Mouse (Mus musculus): ENCODE data around the gene Dnah3. TPM values are rescaled to one million over a fixed set of nuclear protein-coding genes. Genes with fewer than 3 reads are reported as not detected.

The Dnah3 gene
- polyA plus RNA-seq, 1 experiment from 2014 or later = not detected

DNA sequence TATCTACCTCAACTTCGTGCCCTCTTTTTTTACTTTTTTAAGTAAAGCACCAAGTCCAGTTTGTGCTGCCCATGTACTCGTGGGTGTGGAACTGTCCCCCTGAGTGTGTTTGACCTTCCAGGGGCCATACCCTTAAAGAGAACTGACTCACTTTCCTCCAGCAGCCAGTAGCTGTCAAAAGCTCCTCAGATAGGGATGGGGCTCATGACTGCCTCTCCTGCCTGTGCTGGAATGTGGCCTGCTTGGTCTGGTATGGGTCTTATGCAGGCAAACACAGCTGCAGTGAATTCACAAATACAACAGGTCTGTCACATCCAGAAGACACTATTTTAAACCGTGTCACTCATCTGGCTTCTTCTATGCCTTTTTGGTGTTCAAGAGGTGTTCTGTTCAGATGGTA lies 183.4 kb downstream of the Dnah3 start:
- no peak for ATAC-seq (ENCODE audit: insufficient read depth, low FRiP score, low TSS enrichment)
- no peak overlapping the region for H3K9ac ChIP-seq (ENCODE audit: low read length)
- no peaks in the 10 kb centered on the region for H3K9me3 ChIP-seq (ENCODE audit: control insufficient read depth, low read length)
- no peaks in the 10 kb centered on the region for H3K4me1 ChIP-seq (ENCODE audit: control insufficient read depth, insufficient read depth, low read length)
- H3K4me2 ChIP-seq (ENCODE audit: low read depth) = no peak overlapping the region
- no peak overlapping the region for H3K27ac ChIP-seq (ENCODE audit: low read depth, low read length)
- 81% methylated on average over 3 of the region's 3 CpGs for WGBS
- H3K27me3 ChIP-seq (ENCODE audit: control insufficient read depth, insufficient read depth, low read length) = no peaks in the 10 kb centered on the region
- no peak overlapping the region for H3K4me3 ChIP-seq (ENCODE audit: low read depth, low read length)
- no peak for DNase-seq (ENCODE audit: low spot score)
- H3K36me3 ChIP-seq (ENCODE audit: control insufficient read depth, insufficient read depth, low read length) = no peaks in the 10 kb centered on the region

GRCm38 (mm10) chr7:119906523-119907215 lies 188.4 kb downstream of the Dnah3 start:
- no peak for DNase-seq (ENCODE audit: low spot score)
- Histone ChIP-seq H3K27me3 (ENCODE audit: control insufficient read depth, insufficient read depth, low read length) (no peaks in the 10 kb centered on the region), H3K4me3 (ENCODE audit: low read depth, low read length) (no peak overlapping the region), H3K4me1 (ENCODE audit: control insufficient read depth, insufficient read depth, low read length) (no peaks in the 10 kb centered on the region), H3K9ac (ENCODE audit: low read length) (no peak overlapping the region), H3K9me3 (ENCODE audit: control insufficient read depth, low read length) (no peaks in the 10 kb centered on the region), H3K36me3 (ENCODE audit: control insufficient read depth, insufficient read depth, low read length) (no peaks in the 10 kb centered on the region), H3K27ac (ENCODE audit: low read depth, low read length) (no peak overlapping the region), H3K4me2 (ENCODE audit: low read depth) (no peak overlapping the region)
- no peak for ATAC-seq (ENCODE audit: insufficient read depth, low FRiP score, low TSS enrichment)
- WGBS = 92% methylated on average over 3 of the region's 3 CpGs

- Histone ChIP-seq H3K27ac (ENCODE audit: low read depth, low read length) (no peak overlapping the region), H3K9me3 (ENCODE audit: control insufficient read depth, low read length) (no peaks in the 10 kb centered on the region), H3K27me3 (ENCODE audit: control insufficient read depth, insufficient read depth, low read length) (no peaks in the 10 kb centered on the region), H3K4me1 (ENCODE audit: control insufficient read depth, insufficient read depth, low read length) (peaks cover 13% of the 10 kb centered on the region), H3K4me3 (ENCODE audit: low read depth, low read length) (no peak overlapping the region), H3K36me3 (ENCODE audit: control insufficient read depth, insufficient read depth, low read length) (no peaks in the 10 kb centered on the region), H3K4me2 (ENCODE audit: low read depth) (no peak overlapping the region), H3K9ac (ENCODE audit: low read length) (no peak overlapping the region)
- ATAC-seq (ENCODE audit: insufficient read depth, low FRiP score, low TSS enrichment) (no peak), DNase-seq (ENCODE audit: low spot score) (no peak)
- 71% methylated on average over 3 of the region's 3 CpGs for WGBS
Observed at GRCm38 (mm10) chr7:119899386-119900057, 195.6 kb downstream of the Dnah3 start.

DNA sequence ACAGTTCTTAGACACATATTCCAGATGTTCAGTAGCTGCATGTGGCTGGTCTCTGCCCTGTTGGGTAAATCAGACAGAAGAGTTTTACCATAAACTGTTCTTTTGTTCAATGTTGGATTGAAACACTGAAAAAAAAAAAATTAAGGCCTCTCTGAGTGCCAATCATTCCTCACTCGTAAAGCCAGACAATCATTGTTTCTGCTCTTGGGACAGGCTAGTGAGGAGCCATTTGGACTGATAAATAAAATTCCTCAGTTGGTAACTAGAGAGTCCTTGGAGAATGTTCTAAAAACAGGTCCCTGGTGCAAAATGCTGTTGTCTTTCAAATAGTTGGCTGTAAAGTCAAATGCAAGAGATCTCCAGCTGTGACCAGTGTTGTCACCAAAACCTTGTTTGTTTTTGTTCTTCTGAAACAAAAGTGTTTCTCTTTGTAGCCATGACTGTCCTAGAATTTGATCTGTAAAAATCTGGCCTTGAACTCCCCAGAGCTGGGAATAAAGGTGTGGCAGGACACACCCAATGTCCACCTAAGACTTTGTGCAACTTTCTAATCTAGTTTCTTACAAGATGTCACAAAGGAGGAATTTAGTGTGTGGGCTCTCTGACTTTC lies 196.7 kb downstream of the Dnah3 start:
- H3K36me3 ChIP-seq (ENCODE audit: control insufficient read depth, insufficient read depth, low read length) = no peaks in the 10 kb centered on the region
- H3K9ac ChIP-seq (ENCODE audit: low read length) = no peak overlapping the region
- no peak for DNase-seq (ENCODE audit: low spot score)
- no peaks in the 10 kb centered on the region for H3K27me3 ChIP-seq (ENCODE audit: control insufficient read depth, insufficient read depth, low read length)
- H3K9me3 ChIP-seq (ENCODE audit: control insufficient read depth, low read length) = no peaks in the 10 kb centered on the region
- ATAC-seq (ENCODE audit: insufficient read depth, low FRiP score, low TSS enrichment) = no peak
- WGBS = 55% methylated on average over 1 of the region's 1 CpGs
- H3K4me1 ChIP-seq (ENCODE audit: control insufficient read depth, insufficient read depth, low read length) = peaks cover 17% of the 10 kb centered on the region
- H3K27ac ChIP-seq (ENCODE audit: low read depth, low read length) = no peak overlapping the region
- no peak overlapping the region for H3K4me2 ChIP-seq (ENCODE audit: low read depth)
- no peak overlapping the region for H3K4me3 ChIP-seq (ENCODE audit: low read depth, low read length)

- Histone ChIP-seq H3K27ac (ENCODE audit: low read depth, low read length) (no peak overlapping the region), H3K27me3 (ENCODE audit: control insufficient read depth, insufficient read depth, low read length) (no peaks in the 10 kb centered on the region), H3K4me2 (ENCODE audit: low read depth) (no peak overlapping the region), H3K9ac (ENCODE audit: low read length) (no peak overlapping the region), H3K4me3 (ENCODE audit: low read depth, low read length) (no peak overlapping the region), H3K36me3 (ENCODE audit: control insufficient read depth, insufficient read depth, low read length) (no peaks in the 10 kb centered on the region), H3K4me1 (ENCODE audit: control insufficient read depth, insufficient read depth, low read length) (peaks cover 17% of the 10 kb centered on the region), H3K9me3 (ENCODE audit: control insufficient read depth, low read length) (no peaks in the 10 kb centered on the region)
- WGBS = 95% methylated on average over 8 of the region's 8 CpGs
- ATAC-seq (ENCODE audit: insufficient read depth, low FRiP score, low TSS enrichment) (no peak), DNase-seq (ENCODE audit: low spot score) (no peak)
Observed at GRCm38 (mm10) chr7:119897521-119898109, 197.5 kb downstream of the Dnah3 start.

DNA sequence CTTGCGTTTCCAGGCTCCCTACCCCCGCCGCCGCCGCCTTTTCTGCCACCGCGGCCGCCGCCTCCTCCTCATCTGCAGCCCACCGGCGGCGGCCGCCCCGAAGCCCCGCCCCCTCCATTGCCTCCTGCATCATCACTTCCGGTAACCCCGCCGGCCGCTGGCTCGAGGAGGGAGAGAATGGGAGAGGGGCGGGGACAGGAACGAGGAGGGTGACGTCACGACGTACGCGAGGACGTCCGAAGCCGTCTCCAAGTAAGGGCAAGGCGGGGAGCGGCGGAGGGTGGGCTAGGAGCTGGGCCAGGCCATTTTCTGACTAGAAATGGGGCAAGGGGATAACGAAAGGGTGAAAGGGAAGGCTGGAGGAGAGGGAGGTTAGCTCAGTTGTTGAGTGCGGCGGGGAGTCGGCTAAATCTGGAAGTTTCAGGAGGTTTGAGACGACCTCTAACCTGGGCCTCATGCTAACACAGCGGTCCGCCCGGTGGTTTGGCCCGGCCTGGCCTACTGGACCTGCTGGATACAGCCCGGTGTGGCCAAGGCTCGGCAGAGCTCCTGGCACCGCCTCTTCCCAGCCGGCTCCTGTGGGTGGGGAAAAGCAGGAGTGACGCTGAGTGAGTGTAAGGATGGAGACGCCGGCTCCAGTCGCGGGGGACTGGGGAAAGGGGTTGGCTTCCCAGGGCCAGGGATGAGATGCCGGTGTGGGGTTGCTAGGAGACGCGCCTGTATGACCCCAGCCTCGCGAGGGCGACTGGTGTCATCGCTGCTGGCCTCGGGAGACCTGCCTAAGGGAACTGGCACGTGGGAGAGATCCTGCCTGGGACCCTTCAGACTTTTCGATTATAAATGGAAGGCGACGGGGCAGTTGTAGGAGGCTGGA lies 199.2 kb downstream of the Dnah3 start, which contains the start of the genes Lyrm1 and Dcun1d3:
Gene Lyrm1, plus strand, starts transcription at position 223 of the 874 bp plus-strand sequence.
Gene Dcun1d3, minus strand, starts transcription at position 660 of the 874 bp plus-strand sequence.
- H3K36me3 ChIP-seq (ENCODE audit: control insufficient read depth, insufficient read depth, low read length) = no peaks in the 10 kb centered on the region
- H3K27ac ChIP-seq (ENCODE audit: low read depth, low read length) = peak within 1 kb of the TSS; percentile 96
- DNase-seq (ENCODE audit: low spot score) (peak; percentile 98), ATAC-seq (ENCODE audit: insufficient read depth, low FRiP score, low TSS enrichment) (peak; percentile 98)
- under 1% methylated on average over 57 of the region's 63 CpGs for WGBS
- peak within 1 kb of the TSS; percentile 69 for H3K4me3 ChIP-seq (ENCODE audit: low read depth, low read length)
- peak within 1 kb of the TSS; percentile 83 for H3K9ac ChIP-seq (ENCODE audit: low read length)
- H3K27me3 ChIP-seq (ENCODE audit: control insufficient read depth, insufficient read depth, low read length) = no peaks in the 10 kb centered on the region
- H3K4me1 ChIP-seq (ENCODE audit: control insufficient read depth, insufficient read depth, low read length) = peaks cover 17% of the 10 kb centered on the region
- peak within 1 kb of the TSS; percentile 76 for H3K4me2 ChIP-seq (ENCODE audit: low read depth)
- no peaks in the 10 kb centered on the region for H3K9me3 ChIP-seq (ENCODE audit: control insufficient read depth, low read length)

GRCm38 (mm10) chr7:119894818-119895544 lies 200.1 kb downstream of the Dnah3 start:
- Histone ChIP-seq H3K9ac (ENCODE audit: low read length) (peak overlapping the region; percentile 83), H3K36me3 (ENCODE audit: control insufficient read depth, insufficient read depth, low read length) (no peaks in the 10 kb centered on the region), H3K9me3 (ENCODE audit: control insufficient read depth, low read length) (no peaks in the 10 kb centered on the region), H3K4me1 (ENCODE audit: control insufficient read depth, insufficient read depth, low read length) (peaks cover 17% of the 10 kb centered on the region), H3K4me3 (ENCODE audit: low read depth, low read length) (peak overlapping the region; percentile 69), H3K27ac (ENCODE audit: low read depth, low read length) (peak overlapping the region; percentile 96), H3K27me3 (ENCODE audit: control insufficient read depth, insufficient read depth, low read length) (no peaks in the 10 kb centered on the region), H3K4me2 (ENCODE audit: low read depth) (peak overlapping the region; percentile 76)
- 3% methylated on average over 15 of the region's 15 CpGs for WGBS
- ATAC-seq (ENCODE audit: insufficient read depth, low FRiP score, low TSS enrichment) = peak; percentile 62
- no peak for DNase-seq (ENCODE audit: low spot score)

All from neural tube, embryonic 11.5 days (tissue).